Mouse (Mus musculus) regulatory T cell (primary cell): ENCODE results near the gene Nucks1.
"Not testable (repeated sequence)": the region's sequence is repeated elsewhere in the genome, so short reads cannot be mapped to it uniquely, and the experiment has no call there.

ENCODE experiments used
- in situ Hi-C: fragments of 300-600 bp; cut with MboI, MseI; formaldehyde crosslinking; loops from one replicate; pipeline ENCODE4 v1.15.1; 2025; ENCODE audit warnings: high pct_unique_total_duplicates

The Nucks1 gene

GRCm38 (mm10) chr1:131910001-131910648 lies at the start of gene Nucks1:
TSS of gene Nucks1 (plus strand) at chr1:131910534.
- in situ Hi-C loops, result no loop called here

- in situ Hi-C loops, result no loop called here
Measured at GRCm38 (mm10) chr1:131861811-131862210, 48.5 kb upstream of the Nucks1 start.

- in situ Hi-C loops, result no loop called here
Measured at GRCm38 (mm10) chr1:131865596-131865995, 44.7 kb upstream of the Nucks1 start.

GRCm38 (mm10) chr1:131866304-131866999 lies 43.9 kb upstream of the Nucks1 start:
- in situ Hi-C loops, result no loop called here

GRCm38 (mm10) chr1:131867093-131867945 lies 43.0 kb upstream of the Nucks1 start, which contains the start of gene Rab29:
TSS of gene Rab29 (plus strand) at chr1:131867224.
- in situ Hi-C loops, result no loop called here

GRCm38 (mm10) chr1:131867946-131868290 lies 42.4 kb upstream of the Nucks1 start:
- in situ Hi-C loops, result no loop called here

- in situ Hi-C loops, result no loop called here
Measured at GRCm38 (mm10) chr1:131869561-131869960, 40.8 kb upstream of the Nucks1 start.

GRCm38 (mm10) chr1:131872856-131873255 lies 37.5 kb upstream of the Nucks1 start:
- in situ Hi-C loops, result no loop called here

GRCm38 (mm10) chr1:131879816-131880215 lies 30.5 kb upstream of the Nucks1 start:
- in situ Hi-C loops, result loop anchor here (5.0 kb wide), 1 partner anchor 168 kb away; no protein-coding TSS in a partner anchor

- in situ Hi-C loops, result loop anchor here (5.0 kb wide), 1 partner anchor 170 kb away; no protein-coding TSS in a partner anchor
Measured at GRCm38 (mm10) chr1:131882787-131883186, 27.5 kb upstream of the Nucks1 start.

- in situ Hi-C loops, result no loop called here
Measured at GRCm38 (mm10) chr1:131886173-131886572, 24.2 kb upstream of the Nucks1 start.

- in situ Hi-C loops, result no loop called here
Measured at GRCm38 (mm10) chr1:131886641-131887040, 23.7 kb upstream of the Nucks1 start.

GRCm38 (mm10) chr1:131890043-131890658 lies 20.2 kb upstream of the Nucks1 start:
- in situ Hi-C loops, result no loop called here

- in situ Hi-C loops, result no loop called here
Measured at GRCm38 (mm10) chr1:131891436-131891835, 18.9 kb upstream of the Nucks1 start.

- in situ Hi-C loops, result no loop called here
Measured at GRCm38 (mm10) chr1:131902679-131903078, 7.7 kb upstream of the Nucks1 start.

GRCm38 (mm10) chr1:131903251-131903650 lies 7.1 kb upstream of the Nucks1 start:
- in situ Hi-C loops, result no loop called here

- in situ Hi-C loops, result no loop called here
Measured at GRCm38 (mm10) chr1:131905497-131905896, 4.8 kb upstream of the Nucks1 start.

GRCm38 (mm10) chr1:131908456-131908855 lies 1.9 kb upstream of the Nucks1 start:
- in situ Hi-C loops, result no loop called here

- in situ Hi-C loops, result not testable (repeated sequence)
Measured at GRCm38 (mm10) chr1:131909236-131909635, 1.1 kb upstream of the Nucks1 start.

- in situ Hi-C loops, result no loop called here
Measured at GRCm38 (mm10) chr1:131910674-131911558, 582 bp downstream of the Nucks1 start.

GRCm38 (mm10) chr1:131917634-131918033 lies 7.3 kb downstream of the Nucks1 start:
- in situ Hi-C loops, result no loop called here
